Mouse (Mus musculus): ENCODE results near the gene Rnf141. TPM values are rescaled to one million over a fixed set of nuclear protein-coding genes. Genes with fewer than 3 reads are reported as not detected.

Rnf141 gene
- total and polyA plus RNA-seq, 2 experiments from 2014 or later = 28.5 to 133 TPM

DNA sequence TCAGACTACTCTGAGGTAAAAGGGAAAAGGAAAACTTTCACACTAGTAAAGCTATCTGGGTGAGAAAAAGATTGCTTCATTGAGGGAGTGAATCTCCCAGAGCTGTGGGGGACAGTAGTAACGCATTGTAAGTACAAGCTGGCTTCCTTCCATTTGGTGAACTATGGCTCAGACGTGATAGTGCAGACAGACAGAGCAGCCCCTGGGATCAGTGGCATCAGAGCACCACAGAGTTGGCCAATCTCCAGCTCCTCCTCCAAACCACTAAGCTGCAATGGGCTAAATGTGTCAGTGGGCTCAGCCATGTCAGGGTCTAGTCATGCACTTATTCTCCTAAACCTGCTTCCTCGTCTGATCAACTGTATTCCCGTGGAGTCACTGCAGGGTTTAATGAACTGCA, 20.7 kb downstream of the Rnf141 start:
- WGBS = 71% methylated on average over 4 of the region's 4 CpGs
- Histone ChIP-seq H3K4me3 (ENCODE audit: low read depth, low read length) (no peak overlapping the region), H3K27me3 (ENCODE audit: insufficient read depth, low read length) (no peaks in the 10 kb centered on the region), H3K9ac (replicated peaks; ENCODE audit: low read length, poor library complexity, severe bottlenecking) (no peak overlapping the region), H3K9me3 (ENCODE audit: low read length) (no peaks in the 10 kb centered on the region), H3K36me3 (ENCODE audit: insufficient read depth, low read length) (peaks cover 26% of the 10 kb centered on the region), H3K4me2 (ENCODE audit: low read depth, low read length, poor library complexity, severe bottlenecking) (no peak overlapping the region), H3K4me1 (ENCODE audit: insufficient read depth, low read length) (no peaks in the 10 kb centered on the region), H3K27ac (ENCODE audit: low read depth, low read length) (no peak overlapping the region)
- TF ChIP-seq CTCF (IDR thresholded peaks at IDR 0.05) = no peak
- DNase-seq (ENCODE audit: low spot score) (no peak), ATAC-seq (ENCODE audit: low FRiP score) (no peak)

DNA sequence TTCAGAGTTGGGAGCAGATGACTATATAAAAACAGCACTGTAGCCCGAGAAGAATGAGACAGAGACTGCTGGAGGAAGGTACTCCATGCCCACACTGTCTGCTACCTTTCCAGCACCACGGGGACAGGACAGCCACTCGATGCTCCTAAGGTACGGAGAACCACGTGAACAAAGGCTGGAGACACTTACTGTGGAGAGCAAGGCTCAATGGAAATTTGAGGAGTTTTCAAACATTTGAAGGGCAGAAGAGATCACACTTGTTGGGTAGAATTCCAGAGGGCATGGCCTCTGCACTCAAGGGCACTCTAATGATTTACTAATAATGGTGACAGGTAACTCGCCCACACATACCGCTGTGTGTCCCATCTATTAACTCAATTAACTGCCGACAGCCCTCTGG, 21.2 kb downstream of the Rnf141 start:
- no peaks in the 10 kb centered on the region for H3K9me3 ChIP-seq (ENCODE audit: low read length)
- no peak for TF ChIP-seq CTCF (IDR thresholded peaks at IDR 0.05)
- H3K4me3 ChIP-seq (ENCODE audit: low read depth, low read length) = no peak overlapping the region
- ATAC-seq (ENCODE audit: low FRiP score) = no peak
- no peaks in the 10 kb centered on the region for H3K27me3 ChIP-seq (ENCODE audit: insufficient read depth, low read length)
- H3K4me2 ChIP-seq (ENCODE audit: low read depth, low read length, poor library complexity, severe bottlenecking) = no peak overlapping the region
- peaks cover 26% of the 10 kb centered on the region for H3K36me3 ChIP-seq (ENCODE audit: insufficient read depth, low read length)
- DNase-seq (ENCODE audit: low spot score) = no peak
- no peak overlapping the region for H3K27ac ChIP-seq (ENCODE audit: low read depth, low read length)
- no peak overlapping the region for H3K9ac ChIP-seq (replicated peaks; ENCODE audit: low read length, poor library complexity, severe bottlenecking)
- no peaks in the 10 kb centered on the region for H3K4me1 ChIP-seq (ENCODE audit: insufficient read depth, low read length)
- 92% methylated on average over 8 of the region's 8 CpGs for WGBS

- H3K4me3 ChIP-seq (ENCODE audit: low read depth, low read length) = no peak overlapping the region
- ATAC-seq (ENCODE audit: low FRiP score) (no peak), DNase-seq (ENCODE audit: low spot score) (no peak)
- WGBS = 86% methylated on average over 4 of the region's 4 CpGs
- H3K4me1 ChIP-seq (ENCODE audit: insufficient read depth, low read length) = no peaks in the 10 kb centered on the region
- H3K9ac ChIP-seq (replicated peaks; ENCODE audit: low read length, poor library complexity, severe bottlenecking) = no peak overlapping the region
- no peak for TF ChIP-seq CTCF (IDR thresholded peaks at IDR 0.05)
- peaks cover 26% of the 10 kb centered on the region for H3K36me3 ChIP-seq (ENCODE audit: insufficient read depth, low read length)
- H3K9me3 ChIP-seq (ENCODE audit: low read length) = no peaks in the 10 kb centered on the region
- H3K27ac ChIP-seq (ENCODE audit: low read depth, low read length) = no peak overlapping the region
- no peaks in the 10 kb centered on the region for H3K27me3 ChIP-seq (ENCODE audit: insufficient read depth, low read length)
- no peak overlapping the region for H3K4me2 ChIP-seq (ENCODE audit: low read depth, low read length, poor library complexity, severe bottlenecking)
Measured at GRCm38 (mm10) chr7:110822055-110822454, 22.2 kb downstream of the Rnf141 start.

DNA sequence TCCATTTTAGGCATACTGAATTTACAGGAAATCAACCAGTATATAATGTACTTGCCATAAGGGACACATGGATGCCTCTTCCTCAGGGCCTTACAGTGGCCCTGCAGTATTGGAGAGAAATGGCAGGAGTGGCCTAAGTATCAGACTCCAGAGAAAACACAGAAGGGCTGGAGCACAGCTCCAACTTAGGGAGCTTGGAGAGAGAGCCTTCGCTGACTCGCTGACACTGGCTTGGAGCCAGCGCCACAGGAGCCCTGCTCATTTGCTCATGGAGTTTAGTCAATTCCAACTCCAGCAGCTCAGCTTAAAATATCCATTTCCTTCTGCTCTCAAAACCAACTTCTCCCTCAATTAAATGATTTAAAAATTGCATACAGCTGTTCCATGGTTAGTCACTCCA, 22.6 kb downstream of the Rnf141 start:
- 73% methylated on average over 3 of the region's 3 CpGs for WGBS
- ATAC-seq (ENCODE audit: low FRiP score) = no peak
- no peak overlapping the region for H3K4me2 ChIP-seq (ENCODE audit: low read depth, low read length, poor library complexity, severe bottlenecking)
- no peak overlapping the region for H3K4me3 ChIP-seq (ENCODE audit: low read depth, low read length)
- peak; percentile 76 for DNase-seq (ENCODE audit: low spot score)
- no peak for TF ChIP-seq CTCF (IDR thresholded peaks at IDR 0.05)
- H3K36me3 ChIP-seq (ENCODE audit: insufficient read depth, low read length) = peaks cover 26% of the 10 kb centered on the region
- no peaks in the 10 kb centered on the region for H3K4me1 ChIP-seq (ENCODE audit: insufficient read depth, low read length)
- no peak overlapping the region for H3K27ac ChIP-seq (ENCODE audit: low read depth, low read length)
- H3K27me3 ChIP-seq (ENCODE audit: insufficient read depth, low read length) = no peaks in the 10 kb centered on the region
- H3K9ac ChIP-seq (replicated peaks; ENCODE audit: low read length, poor library complexity, severe bottlenecking) = no peak overlapping the region
- H3K9me3 ChIP-seq (ENCODE audit: low read length) = no peaks in the 10 kb centered on the region

DNA sequence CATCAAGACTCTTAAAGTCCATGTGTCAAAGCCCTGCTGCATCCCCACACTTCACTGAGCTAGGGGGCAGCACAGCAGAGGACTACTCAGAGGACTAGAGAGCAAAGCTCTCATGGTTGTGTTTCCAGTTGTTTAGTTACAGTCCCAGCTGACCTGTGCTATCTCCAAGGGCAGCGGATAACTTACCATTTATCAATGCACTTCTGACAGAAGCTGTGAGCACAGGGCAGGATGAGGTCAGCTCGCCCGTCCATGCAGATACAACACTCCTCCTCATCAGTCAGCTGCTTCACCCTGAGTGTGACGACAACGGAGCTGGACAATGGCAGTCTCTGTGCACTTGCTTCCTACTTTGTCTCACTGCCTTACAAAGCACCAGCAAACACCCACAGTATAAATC, 23.2 kb downstream of the Rnf141 start:
- no peak overlapping the region for H3K9ac ChIP-seq (replicated peaks; ENCODE audit: low read length, poor library complexity, severe bottlenecking)
- no peak overlapping the region for H3K27ac ChIP-seq (ENCODE audit: low read depth, low read length)
- WGBS = 64% methylated on average over 5 of the region's 5 CpGs
- no peak overlapping the region for H3K4me2 ChIP-seq (ENCODE audit: low read depth, low read length, poor library complexity, severe bottlenecking)
- no peaks in the 10 kb centered on the region for H3K4me1 ChIP-seq (ENCODE audit: insufficient read depth, low read length)
- no peaks in the 10 kb centered on the region for H3K27me3 ChIP-seq (ENCODE audit: insufficient read depth, low read length)
- H3K36me3 ChIP-seq (ENCODE audit: insufficient read depth, low read length) = peaks cover 26% of the 10 kb centered on the region
- DNase-seq (ENCODE audit: low spot score) (no peak), ATAC-seq (ENCODE audit: low FRiP score) (no peak)
- no peak overlapping the region for H3K4me3 ChIP-seq (ENCODE audit: low read depth, low read length)
- no peaks in the 10 kb centered on the region for H3K9me3 ChIP-seq (ENCODE audit: low read length)
- TF ChIP-seq CTCF (IDR thresholded peaks at IDR 0.05) = peak; percentile 26; the same call in 1 of the 2 replicates

GRCm38 (mm10) chr7:110818787-110819350, 25.4 kb downstream of the Rnf141 start:
- Histone ChIP-seq H3K27ac (ENCODE audit: low read depth, low read length) (no peak overlapping the region), H3K4me2 (ENCODE audit: low read depth, low read length, poor library complexity, severe bottlenecking) (no peak overlapping the region), H3K9ac (replicated peaks; ENCODE audit: low read length, poor library complexity, severe bottlenecking) (no peak overlapping the region), H3K9me3 (ENCODE audit: low read length) (no peaks in the 10 kb centered on the region), H3K4me3 (ENCODE audit: low read depth, low read length) (no peak overlapping the region), H3K27me3 (ENCODE audit: insufficient read depth, low read length) (no peaks in the 10 kb centered on the region), H3K36me3 (ENCODE audit: insufficient read depth, low read length) (peaks cover 11% of the 10 kb centered on the region), H3K4me1 (ENCODE audit: insufficient read depth, low read length) (no peaks in the 10 kb centered on the region)
- 91% methylated on average over 11 of the region's 11 CpGs for WGBS
- TF ChIP-seq CTCF (IDR thresholded peaks at IDR 0.05) = no peak
- DNase-seq (ENCODE audit: low spot score) = no peak
- no peak for ATAC-seq (ENCODE audit: low FRiP score)

All from midbrain, postnatal 0 days (tissue).